Mouse (Mus musculus) thymus, postnatal 36 days (tissue): ENCODE measurements around the gene Dzank1.

Experiments
- DNase-seq, 2 experiments: peaks; one replicate each; pipeline ENCODE4 v3.0.0; 2022; ENCODE audit warnings: mixed read lengths in 2 of 2

Dzank1 gene

DNA sequence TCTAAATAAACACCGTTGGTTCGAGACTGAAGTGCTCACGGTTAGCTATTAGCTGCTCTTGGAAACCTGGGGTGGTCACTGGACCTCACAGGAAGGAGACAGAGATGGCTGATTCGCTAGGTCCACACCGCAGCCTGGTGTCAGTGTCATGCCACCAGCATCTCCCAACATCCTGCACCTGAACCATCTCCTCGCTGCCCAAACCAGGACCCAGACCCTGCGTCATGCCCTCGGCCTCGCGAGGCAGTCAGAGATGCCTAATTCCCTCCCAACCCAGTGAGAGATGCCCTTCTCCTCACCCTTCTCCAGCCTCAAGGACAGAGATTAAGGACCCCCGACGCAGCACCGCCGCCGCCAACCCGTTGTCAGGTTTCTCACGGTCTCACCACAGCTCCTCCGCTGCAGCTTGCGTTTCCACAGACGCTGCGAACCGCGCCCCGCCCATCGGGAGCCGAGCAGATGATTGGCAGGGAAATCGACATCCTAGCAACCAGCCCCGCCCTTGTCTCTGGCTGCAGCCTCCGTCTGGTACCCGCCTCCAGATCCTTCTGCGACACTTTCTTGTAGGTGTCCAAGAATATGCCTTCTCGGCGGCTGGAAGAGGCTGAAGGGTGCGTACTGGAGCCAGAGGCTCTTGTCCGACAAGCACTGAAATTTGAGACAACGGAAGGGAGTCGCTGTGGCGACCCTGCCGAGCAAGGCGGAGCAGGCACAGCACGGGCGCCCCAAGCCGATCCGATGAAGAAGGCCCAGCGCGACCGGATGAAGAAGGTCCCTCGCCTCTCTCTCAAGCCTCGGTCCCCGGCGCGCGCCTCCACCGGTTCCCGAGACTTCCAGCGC lies at the start of gene Dzank1, which contains the start of gene Polr3f:
Gene Dzank1 (minus strand): TSS at position 434 of the 840 bp plus-strand sequence.
Gene Polr3f (plus strand): TSS at position 738 of the 840 bp plus-strand sequence.
- DNase-seq = peak; percentile 95 to 96

DNA sequence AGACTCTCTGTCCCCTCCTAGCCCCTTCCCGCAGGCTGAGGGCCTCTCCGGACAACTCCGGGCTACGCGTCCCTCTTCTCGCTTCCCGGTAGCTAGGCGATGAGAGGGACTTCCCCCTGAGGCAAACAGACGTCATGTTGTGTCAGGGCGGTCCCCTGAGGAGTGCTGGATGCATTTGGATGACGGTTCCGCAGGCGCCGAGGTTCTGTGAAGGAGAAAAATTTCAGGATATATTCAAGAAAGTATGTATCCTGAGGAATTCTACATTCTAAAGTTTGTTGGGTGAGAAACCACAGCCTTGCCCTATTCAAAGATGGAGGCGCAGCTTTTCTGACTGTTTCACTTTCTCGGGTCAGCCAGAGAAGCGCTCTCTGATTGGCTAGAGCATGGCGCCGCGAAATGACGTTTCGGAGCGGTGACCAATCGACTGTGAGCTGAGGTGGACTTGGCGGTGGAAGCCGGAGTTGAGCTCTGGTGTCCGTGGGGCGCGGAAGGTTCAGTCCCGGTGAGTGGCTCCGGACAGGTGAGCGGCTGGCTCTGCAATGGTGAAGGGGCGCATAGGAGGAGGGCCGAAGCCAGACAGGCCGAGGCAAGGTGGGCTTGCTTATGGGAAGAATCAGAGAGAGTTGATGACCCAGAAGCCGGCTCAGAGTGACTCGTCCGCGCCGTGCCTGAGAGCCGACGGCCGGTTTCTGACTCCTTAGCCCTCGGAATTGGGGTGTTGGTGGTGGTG lies 28.8 kb upstream of the Dzank1 start, which contains the start of gene Sec23b:
Gene Sec23b (plus strand): TSS at position 410 of the 733 bp plus-strand sequence.
- DNase-seq = peak; percentile 95

DNA sequence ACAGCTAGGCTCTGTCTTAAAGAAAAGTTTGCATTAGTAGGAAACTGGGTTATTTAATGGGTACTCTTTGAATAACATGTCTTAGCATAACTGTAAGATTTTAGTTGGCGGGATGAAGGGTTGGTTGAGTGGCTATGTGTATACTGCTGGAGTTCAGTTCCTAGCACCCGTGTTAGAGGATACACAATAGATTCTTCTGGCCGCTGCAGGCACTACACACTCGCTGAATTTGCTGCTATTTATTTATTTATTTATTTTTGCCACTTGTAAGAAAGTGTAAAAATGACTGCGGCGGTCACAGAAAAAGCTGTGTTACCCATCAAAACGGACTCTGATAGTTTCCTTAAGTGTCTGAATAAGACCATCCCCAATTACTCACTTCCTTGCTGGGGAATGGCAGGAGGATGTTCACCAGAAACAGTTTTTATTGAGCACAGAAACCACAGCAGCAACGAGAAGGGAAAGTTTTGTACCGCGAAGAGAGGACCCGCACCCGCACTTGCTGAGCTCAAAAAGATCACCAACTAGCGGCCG lies 28.1 kb upstream of the Dzank1 start:
- peak in 1 of 2 experiments; percentile 2 for DNase-seq

DNA sequence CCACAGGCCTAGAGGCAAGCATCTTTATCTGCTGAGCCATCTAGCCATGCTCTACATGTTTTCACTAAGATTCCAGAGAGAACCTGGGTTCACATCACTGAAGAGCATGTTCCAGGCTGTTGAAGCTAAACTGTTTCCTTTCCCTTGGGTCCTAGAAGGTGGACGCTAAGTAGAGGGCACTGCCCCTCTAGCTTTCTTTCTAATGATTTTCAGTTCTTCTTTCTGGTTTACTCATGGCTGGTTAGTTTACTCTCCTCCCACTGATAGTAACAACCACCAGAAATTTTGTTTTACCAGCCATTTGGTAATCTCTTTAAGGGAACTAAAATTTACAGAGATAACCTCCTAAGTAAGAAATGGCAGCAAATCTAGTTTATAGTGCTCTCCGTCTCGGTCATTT lies 26.7 kb upstream of the Dzank1 start:
- no peak for DNase-seq

DNA sequence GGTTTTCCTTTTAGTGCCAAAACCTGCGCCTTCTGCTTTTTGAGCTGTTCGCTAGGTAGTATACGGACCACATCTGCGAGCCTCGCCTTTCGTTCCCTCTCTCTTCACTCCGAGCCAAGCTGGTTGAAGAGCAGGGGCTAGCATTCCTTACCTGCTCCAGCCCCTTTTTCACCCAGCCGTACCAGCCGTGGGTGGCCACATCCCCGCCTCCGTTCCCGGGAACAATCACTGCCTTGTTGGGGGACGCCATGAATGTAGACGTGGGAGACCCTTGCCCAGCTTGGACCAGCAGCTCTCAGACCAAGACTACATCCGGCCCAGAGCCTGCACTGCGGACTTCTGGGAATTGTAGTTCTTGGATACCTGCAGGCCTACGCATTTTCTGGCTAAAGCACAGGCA lies 23.3 kb upstream of the Dzank1 start, which contains the start of gene Rbbp9:
Gene Rbbp9 (minus strand): TSS at position 341 of the 400 bp plus-strand sequence.
- DNase-seq = peak; percentile 45 to 51

DNA sequence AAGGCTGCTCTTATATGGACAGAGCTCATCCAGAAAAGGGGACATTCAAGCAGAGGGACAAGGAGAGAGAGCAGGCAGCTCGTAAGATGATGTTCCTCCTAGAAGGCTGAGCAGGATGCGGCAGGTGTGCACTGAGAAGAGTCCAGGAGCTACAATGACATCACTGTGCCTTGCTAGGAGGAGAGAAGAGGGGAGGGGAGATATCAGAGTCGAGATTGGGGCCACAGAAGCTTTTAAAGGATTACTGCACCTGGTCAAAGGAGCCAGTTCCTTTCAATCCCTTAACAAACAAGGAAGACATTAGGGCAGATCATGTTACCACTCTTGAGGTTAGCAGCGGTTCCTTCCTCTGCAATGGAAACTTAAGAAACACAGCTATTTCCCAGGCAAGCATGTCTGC lies 20.3 kb upstream of the Dzank1 start:
- DNase-seq = no peak

DNA sequence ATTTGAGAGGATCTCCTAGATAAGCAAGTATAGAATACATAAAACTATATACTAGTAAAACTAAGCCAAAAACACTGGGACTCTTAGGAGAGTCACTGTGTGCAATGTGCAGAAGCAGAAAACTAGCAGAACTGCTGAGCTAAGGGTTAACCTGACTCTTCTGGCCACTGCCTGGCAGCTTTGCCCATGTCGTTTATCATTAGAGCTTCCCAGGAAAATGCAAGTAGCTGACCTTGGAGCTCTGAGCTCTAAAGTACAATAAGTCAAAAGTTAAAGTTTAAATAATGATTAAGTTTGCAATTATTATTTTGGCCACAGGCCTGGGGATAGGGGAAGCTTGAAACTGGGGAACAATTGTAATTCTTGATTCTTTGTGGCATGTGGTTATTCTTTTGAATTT lies 18.3 kb upstream of the Dzank1 start:
- no peak for DNase-seq

DNA sequence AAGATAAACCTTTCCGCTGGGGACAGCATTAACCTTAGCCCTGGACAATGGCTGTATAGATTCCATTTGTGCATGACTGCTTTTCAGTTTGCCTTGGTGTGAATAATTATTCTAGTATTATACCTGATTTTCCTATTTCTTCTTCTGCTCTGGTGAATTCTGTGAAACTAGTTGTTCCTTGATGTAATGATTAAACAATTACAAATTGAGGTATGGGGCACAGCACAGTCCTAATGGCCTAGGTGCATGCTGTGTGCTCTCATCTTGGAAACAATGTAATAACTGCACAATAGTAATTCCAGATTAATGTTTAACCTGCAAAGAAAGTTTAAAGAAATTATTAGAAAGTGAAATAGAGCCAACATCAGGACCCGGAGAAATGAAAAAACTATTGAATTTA lies 17.8 kb upstream of the Dzank1 start:
- no peak for DNase-seq

DNA sequence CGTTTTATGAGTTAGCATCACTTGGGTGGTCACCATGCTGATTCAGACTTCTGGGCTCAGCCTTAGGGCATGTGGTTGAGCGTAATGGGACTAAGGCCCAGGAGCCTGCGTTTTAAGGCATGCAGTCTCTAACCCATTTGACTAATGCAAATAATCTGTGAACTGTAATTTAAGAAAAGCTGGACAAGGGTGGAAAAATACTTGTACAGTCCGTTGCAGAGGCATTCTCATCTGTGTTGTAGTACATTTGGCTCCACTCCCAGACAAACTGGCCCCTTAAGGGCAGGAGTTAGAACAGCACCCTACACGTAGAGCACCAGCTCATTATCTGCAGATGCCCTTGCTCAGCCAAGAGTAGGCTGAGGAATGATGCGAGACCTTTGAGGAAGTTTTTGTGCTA lies 17.4 kb upstream of the Dzank1 start:
- no peak for DNase-seq

DNA sequence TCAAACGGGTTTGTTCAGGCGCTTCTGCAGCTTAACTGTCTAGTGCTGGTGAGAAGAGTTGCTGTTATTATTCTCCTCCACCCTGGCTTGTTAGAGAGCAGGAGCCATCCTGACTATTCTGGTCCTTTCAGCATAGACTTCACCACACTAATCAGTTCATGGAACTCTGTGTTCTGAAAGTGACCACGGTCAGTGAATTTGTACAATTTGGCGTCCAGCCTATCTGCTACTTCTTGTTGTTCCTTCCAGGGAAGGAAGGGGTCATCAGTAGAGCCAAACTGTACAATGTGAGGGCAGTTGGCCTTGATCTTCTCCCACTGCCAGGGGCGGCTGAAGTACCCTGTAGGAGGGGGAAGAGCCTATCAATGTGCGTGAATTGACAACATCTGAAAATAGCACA lies 16.5 kb upstream of the Dzank1 start:
- DNase-seq = no peak

DNA sequence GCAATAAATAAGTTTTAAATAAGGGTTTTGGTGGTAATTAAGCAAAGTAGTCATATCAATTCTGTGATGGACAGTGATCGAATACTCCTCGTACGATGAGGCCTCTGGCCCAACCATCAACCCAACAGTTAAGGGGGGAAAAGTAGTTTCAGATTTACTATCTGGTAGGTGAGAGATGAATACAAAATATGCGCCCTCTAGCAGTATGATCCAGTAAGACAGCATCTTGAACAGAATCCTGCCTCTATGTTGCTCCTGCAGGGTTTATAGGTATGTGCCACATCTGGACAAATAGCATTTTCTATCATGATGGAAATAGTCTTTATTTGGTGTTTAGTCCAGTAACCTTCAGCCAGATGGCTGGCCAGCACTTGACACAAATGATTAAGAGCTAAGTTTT lies 14.0 kb upstream of the Dzank1 start:
- DNase-seq = no peak

DNA sequence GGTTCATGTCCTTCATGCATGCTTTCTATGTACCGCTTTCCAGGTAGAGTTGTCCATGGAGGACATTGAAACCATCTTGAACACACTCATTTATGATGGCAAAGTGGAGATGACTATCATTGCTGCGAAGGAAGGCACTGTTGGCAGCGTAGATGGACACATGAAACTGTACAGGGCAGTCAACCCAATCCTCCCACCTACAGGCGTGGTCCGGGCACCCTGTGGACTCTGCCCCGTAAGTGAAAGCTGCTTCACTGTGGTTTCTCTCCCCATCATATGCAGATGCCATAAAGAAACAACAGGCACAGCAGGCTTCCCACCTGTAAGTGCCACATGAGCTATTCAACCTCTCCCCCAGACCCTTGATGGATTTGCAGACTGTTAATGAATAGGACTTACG lies 9.9 kb upstream of the Dzank1 start:
- no peak for DNase-seq

DNA sequence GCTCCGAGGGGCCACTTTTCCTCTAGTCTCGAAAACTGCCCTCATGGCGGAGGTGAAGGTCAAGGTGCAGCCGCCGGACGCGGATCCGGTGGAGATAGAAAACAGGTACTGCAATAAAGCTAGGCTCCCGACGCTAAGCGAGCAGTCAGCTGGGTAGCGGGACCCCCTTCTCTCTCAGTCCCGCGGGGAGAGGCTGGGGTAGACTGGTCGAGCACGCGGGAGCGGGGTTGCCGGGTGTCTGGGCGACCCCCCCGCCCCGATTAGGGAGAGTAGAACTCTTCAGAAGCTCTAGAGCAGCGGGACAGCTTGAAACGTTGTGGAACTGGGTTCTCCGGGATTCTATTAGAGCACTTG lies 584 bp upstream of the Dzank1 start:
- DNase-seq = no peak

DNA sequence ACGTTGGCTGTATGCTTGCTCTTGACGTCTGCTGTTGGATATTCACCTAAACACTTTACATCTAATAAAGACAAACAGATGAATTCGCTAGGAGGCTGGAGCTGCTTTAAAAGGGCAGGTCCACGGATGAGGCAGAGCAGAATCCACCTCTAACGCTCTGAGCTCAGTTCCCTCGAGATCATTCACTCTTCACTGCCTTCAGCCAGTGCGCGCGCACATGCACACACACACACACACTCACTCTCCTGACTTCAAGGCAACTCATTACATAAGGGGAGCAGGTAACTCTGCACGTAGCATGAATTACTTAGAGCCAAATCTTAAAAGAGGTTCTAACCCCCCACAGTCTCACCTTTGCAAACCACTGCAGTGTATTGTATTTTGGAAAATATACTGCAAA lies 1.4 kb downstream of the Dzank1 start:
- no peak for DNase-seq

DNA sequence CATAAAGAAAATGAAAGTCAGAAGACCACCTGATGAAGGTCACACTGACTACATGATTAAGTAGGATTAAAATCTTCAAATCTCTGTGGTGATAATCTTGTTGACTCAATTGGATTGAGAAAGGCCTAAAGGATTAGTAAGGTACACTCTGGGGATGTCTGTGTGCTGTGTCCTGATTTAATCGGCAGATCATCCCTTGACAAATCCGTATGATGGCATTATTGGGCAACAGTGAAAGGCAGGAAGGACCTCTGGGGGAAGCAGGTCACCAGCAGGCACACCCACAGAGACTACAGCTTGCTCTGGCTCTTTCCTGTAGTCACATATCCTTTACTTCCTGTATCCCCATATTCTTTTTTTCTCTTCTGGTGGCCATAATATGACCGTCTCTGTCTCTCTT lies 7.4 kb downstream of the Dzank1 start:
- DNase-seq = no peak

DNA sequence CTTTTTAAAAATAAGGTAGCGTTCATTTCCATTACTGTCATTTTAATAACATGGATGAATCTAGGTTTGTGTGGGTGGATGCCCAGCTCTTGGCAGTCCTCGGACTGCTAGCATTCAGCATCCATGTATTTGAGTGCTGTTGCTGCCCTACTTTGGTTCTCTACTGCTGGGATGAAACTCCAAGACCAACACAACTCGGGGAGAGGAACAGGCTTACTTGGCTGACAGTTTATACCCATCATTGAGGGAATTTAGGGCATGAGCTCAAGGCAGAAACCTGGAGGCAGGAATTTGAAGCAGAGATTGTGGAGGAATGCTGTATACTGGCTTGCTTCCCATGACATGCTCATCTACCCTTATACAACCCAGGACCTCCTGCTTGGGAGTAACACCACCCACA lies 12.6 kb downstream of the Dzank1 start:
- DNase-seq = no peak

DNA sequence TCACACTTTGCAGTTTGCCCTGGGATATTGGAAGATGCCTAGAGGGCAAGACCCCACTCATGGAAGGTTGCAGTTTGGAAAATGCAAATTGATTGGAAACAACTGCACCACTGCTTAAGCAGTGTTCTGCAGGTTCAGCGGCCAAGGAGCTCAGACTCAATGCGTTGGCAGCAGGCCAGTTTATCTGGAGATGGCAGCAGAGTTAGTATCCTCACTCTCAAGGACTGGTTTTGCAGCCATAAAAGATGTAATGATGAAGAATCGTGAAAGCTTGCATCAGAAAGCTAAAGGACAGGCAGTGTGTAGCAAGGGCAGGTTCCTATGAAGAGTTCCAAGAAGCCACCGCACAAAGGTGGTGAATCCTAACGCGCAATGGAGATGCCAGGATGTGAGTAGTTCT lies 25.1 kb downstream of the Dzank1 start:
- no peak for DNase-seq

DNA sequence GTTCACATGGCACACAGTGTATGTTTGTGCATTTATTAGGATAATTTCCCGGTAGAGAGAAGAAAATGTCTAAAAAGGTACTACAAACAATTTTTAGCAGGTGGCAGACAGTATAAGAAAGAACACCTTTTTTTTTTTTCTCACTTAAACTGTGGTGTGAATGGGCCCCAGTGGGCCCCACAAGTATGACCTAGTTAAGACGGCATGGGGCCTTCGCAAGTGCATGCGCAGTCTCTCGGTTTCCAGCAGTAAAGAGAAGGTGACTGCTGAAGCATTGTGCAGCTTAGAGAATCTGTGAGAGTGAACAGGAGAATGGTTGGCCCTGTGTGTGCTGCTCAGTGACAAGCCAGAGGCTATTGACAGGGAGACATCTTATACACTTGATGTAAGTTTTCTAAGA lies 37.9 kb downstream of the Dzank1 start:
- no peak for DNase-seq

DNA sequence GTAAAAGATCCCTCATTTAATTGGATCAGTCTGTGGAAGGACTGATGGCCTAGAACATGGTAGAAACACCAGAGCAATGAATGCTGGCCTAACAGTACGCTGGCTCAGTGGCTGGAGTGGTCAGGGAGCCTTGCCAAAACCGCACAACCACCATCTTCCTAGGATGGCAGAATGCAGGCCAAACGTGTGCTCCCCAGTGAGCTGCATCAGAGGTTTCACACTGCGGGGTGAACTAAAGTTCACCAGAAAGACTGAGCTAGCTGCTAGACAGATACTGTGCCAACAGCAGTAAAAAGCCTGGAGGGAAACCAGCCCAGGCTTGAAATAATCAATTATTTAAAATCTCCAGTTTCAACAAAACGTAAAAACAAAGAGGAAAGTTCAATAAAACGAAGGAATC lies 39.7 kb downstream of the Dzank1 start:
- DNase-seq = no peak

DNA sequence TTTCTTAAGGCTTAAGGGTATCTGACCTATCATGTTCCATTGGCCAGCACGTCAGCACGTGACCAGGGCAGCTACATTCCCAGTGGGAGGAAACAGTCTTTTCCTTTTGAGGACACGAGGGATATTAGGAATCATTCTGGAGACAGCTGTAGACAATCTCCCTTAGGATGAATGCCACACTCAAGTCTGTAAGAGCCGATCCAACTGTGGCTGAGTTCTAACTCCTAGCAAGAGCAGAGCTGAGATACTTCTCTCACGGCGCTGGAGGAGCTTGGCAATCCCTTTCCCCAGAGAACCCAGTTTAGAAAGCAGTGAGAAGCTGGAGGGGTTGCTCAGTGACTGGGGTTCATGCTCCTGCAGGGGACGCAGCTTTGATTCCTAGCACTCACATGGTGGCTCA lies 41.8 kb downstream of the Dzank1 start:
- no peak for DNase-seq

DNA sequence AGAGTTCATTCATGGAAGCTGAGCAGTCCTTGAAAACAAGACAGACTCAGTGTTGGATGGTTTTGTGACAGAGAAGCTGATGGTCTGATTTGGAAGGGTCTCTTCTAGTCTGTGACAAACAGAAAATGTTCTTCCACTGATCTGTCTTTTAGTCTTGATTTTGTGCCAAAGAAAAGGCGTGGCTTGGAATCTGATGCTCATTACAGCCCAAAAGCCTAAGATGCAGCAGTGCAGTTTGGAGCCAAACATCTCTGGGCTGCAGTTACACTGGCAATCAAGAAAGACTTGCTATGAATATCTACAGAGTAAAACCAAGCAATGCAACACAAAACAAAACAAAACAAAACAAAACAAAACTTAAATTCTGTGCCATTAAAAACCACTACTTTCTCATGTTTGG lies 43.1 kb downstream of the Dzank1 start:
- DNase-seq = no peak

DNA sequence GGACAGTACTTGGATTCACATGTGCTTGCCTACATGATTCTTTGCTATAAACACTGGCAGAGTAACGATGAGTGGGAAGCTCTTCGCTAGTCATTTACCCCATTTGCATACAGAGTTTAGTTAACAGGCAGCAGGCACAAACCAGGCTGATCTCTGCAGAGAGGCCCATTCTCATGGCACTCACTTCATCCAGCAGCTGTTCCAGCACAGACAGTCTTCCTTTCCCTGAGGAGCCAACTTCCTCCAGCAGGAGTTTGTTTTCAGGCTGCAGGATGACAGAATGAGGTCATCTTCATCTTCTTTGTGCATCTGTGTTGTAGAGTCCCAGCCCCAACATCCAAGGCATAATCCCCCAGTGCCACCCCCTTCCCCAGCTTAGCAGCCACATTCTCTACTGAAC lies 47.8 kb downstream of the Dzank1 start:
- no peak for DNase-seq

DNA sequence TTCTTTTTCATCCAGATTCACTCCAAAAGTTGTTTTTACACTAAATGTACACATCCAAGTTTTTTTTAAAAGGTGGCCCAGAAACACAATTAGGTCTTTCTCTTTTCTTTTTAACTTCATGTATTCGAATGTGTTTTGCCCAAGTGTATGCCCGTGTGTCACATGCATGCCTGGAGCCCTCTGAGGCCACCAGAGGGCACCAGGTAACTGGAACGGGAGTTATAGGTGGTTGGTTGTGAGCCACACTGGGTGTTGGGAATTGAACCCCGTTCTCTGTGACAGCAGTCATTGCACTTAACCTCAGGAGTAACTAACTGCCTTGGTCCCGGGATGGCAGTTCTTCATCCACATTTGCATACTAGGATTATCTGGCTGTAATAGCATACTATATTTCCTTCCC lies 60.0 kb downstream of the Dzank1 start:
- DNase-seq = no peak
